Mouse (Mus musculus) limb, embryonic 11.5 days (tissue): ENCODE results near the gene Dpp6. TPM values are rescaled to one million over a fixed set of nuclear protein-coding genes. Genes with fewer than 3 reads are reported as not detected.

Source experiments
- ATAC-seq: fragments of 200-750 bp; cut with Nextera tagmentation; 2 replicates; pipeline ENCODE4 v1.8.0; 2017; ENCODE audit warnings: low read depth; ENCODE audit not compliant: insufficient number of reproducible peaks, low FRiP score, low TSS enrichment
- DNase-seq: peaks from one replicate; pipeline ENCODE4 v3.0.0-alpha.2; 2015; ENCODE audit warnings: low spot score
- H3K27ac ChIP-seq: fragments of 300-500 bp; sonication (generic); replicated peaks from 2 replicates; pipeline ENCODE4 v1.5.1; 2014; ENCODE audit warnings: low read depth, mild to moderate bottlenecking, low read length
- H3K27me3 ChIP-seq: fragments of 300-500 bp; sonication (generic); 2 replicates; pipeline ENCODE4 v1.6.1; 2014; ENCODE audit warnings: mild to moderate bottlenecking, low read length, mixed read lengths; ENCODE audit not compliant: control insufficient read depth, insufficient read depth
- H3K36me3 ChIP-seq: fragments of 300-500 bp; sonication (generic); 2 replicates; pipeline ENCODE4 v1.6.1; 2014; ENCODE audit warnings: mild to moderate bottlenecking, low read length, moderate library complexity, mixed read lengths; ENCODE audit not compliant: control insufficient read depth, insufficient read depth
- H3K4me1 ChIP-seq: fragments of 300-500 bp; sonication (generic); 2 replicates; pipeline ENCODE4 v1.6.1; 2014; ENCODE audit warnings: low read length, mixed read lengths; ENCODE audit not compliant: control insufficient read depth, insufficient read depth
- H3K4me2 ChIP-seq: fragments of 300-500 bp; sonication (generic); 2 replicates; pipeline ENCODE4 v1.6.1; 2014; ENCODE audit warnings: low read depth, mild to moderate bottlenecking, moderate library complexity; ENCODE audit not compliant: severe bottlenecking
- H3K4me3 ChIP-seq: fragments of 300-500 bp; sonication (generic); 2 replicates; pipeline ENCODE4 v1.5.1; 2014; ENCODE audit warnings: low read depth, low read length
- H3K9ac ChIP-seq: fragments of 300-500 bp; sonication (generic); 2 replicates; pipeline ENCODE4 v1.6.1; 2014; ENCODE audit warnings: mild to moderate bottlenecking, low read length
- H3K9me3 ChIP-seq: fragments of 300-500 bp; sonication (generic); 2 replicates; pipeline ENCODE4 v1.6.1; 2016; ENCODE audit warnings: low read length; ENCODE audit not compliant: control insufficient read depth
- WGBS: fragments of 180-500 bp; shearing (Covaris S2); extraction: QIAGEN DNeasy Blood & Tissue Kit; methylation state at CpG from one replicate; pipeline ENCODE4 v1.1.7; 2014; 5-methylcytosine and 5-hydroxymethylcytosine counted together
- polyA plus RNA-seq: library from polyadenylated mRNA; unstranded; fragments of >200 nt; fragmentation: Nextera tagmentation; extraction: Ambion mirVana; gene quantifications from 2 replicates; pipeline ENCODE4 v1.2.1, GENCODE M21; 2014

The Dpp6 gene
- polyA plus RNA-seq, 1 experiment from 2014 or later = 0.80 TPM

GRCm38 (mm10) chr5:27306497-27307152 lies 489.6 kb downstream of the Dpp6 start:
- Histone ChIP-seq H3K36me3 (no peaks in the 10 kb centered on the region), H3K4me2 (no peak overlapping the region), H3K4me3 (no peak overlapping the region), H3K9me3 (no peaks in the 10 kb centered on the region), H3K9ac (no peak overlapping the region), H3K27me3 (no peaks in the 10 kb centered on the region), H3K27ac (no peak overlapping the region), H3K4me1 (no peaks in the 10 kb centered on the region)
- no peak for ATAC-seq
- DNase-seq = peak; percentile 21
- WGBS = 34% methylated on average over 4 of the region's 4 CpGs

- Histone ChIP-seq H3K27me3 (no peaks in the 10 kb centered on the region), H3K4me2 (no peak overlapping the region), H3K4me1 (no peaks in the 10 kb centered on the region), H3K9ac (no peak overlapping the region), H3K9me3 (no peaks in the 10 kb centered on the region), H3K27ac (no peak overlapping the region), H3K36me3 (no peaks in the 10 kb centered on the region), H3K4me3 (no peak overlapping the region)
- no peak for ATAC-seq
- DNase-seq = no peak
- 68% methylated on average over 2 of the region's 2 CpGs for WGBS
Measured at GRCm38 (mm10) chr5:27310217-27310616, 493.2 kb downstream of the Dpp6 start.

GRCm38 (mm10) chr5:27316674-27317073 lies 499.7 kb downstream of the Dpp6 start:
- 0% methylated on average over 1 of the region's 1 CpGs for WGBS

GRCm38 (mm10) chr5:27317264-27317663 lies 500.3 kb downstream of the Dpp6 start:
- Histone ChIP-seq H3K27me3 (no peaks in the 10 kb centered on the region), H3K9ac (no peak overlapping the region), H3K36me3 (no peaks in the 10 kb centered on the region), H3K4me1 (no peaks in the 10 kb centered on the region), H3K9me3 (no peaks in the 10 kb centered on the region), H3K4me2 (no peak overlapping the region), H3K27ac (no peak overlapping the region), H3K4me3 (no peak overlapping the region)
- DNase-seq = no peak
- no peak for ATAC-seq

More at GRCm38 (mm10) chr5:27316674-27317073, 499.7 kb downstream of the Dpp6 start:
- H3K27ac ChIP-seq = no peak overlapping the region
- H3K36me3 ChIP-seq = no peaks in the 10 kb centered on the region
- no peaks in the 10 kb centered on the region for H3K9me3 ChIP-seq
- H3K4me2 ChIP-seq = no peak overlapping the region
- H3K4me1 ChIP-seq = no peaks in the 10 kb centered on the region
- H3K9ac ChIP-seq = no peak overlapping the region
- no peak overlapping the region for H3K4me3 ChIP-seq
- no peak for DNase-seq
- no peak for ATAC-seq
- H3K27me3 ChIP-seq = no peaks in the 10 kb centered on the region

- 24% methylated on average over 1 of the region's 1 CpGs for WGBS
- Histone ChIP-seq H3K27me3 (no peaks in the 10 kb centered on the region), H3K4me2 (no peak overlapping the region), H3K36me3 (no peaks in the 10 kb centered on the region), H3K9me3 (no peaks in the 10 kb centered on the region), H3K4me3 (no peak overlapping the region), H3K4me1 (no peaks in the 10 kb centered on the region), H3K27ac (no peak overlapping the region), H3K9ac (no peak overlapping the region)
- ATAC-seq = no peak
- DNase-seq = no peak
Measured at GRCm38 (mm10) chr5:27317832-27318231, 500.8 kb downstream of the Dpp6 start.

GRCm38 (mm10) chr5:27319731-27320130 lies 502.7 kb downstream of the Dpp6 start:
- Histone ChIP-seq H3K27ac (no peak overlapping the region), H3K9ac (no peak overlapping the region), H3K4me3 (no peak overlapping the region), H3K4me1 (no peaks in the 10 kb centered on the region), H3K27me3 (no peaks in the 10 kb centered on the region), H3K9me3 (no peaks in the 10 kb centered on the region), H3K36me3 (no peaks in the 10 kb centered on the region), H3K4me2 (no peak overlapping the region)
- ATAC-seq = no peak
- WGBS = 82% methylated on average over 4 of the region's 4 CpGs
- DNase-seq = no peak

- Histone ChIP-seq H3K27ac (no peak overlapping the region), H3K36me3 (no peaks in the 10 kb centered on the region), H3K4me2 (no peak overlapping the region), H3K27me3 (no peaks in the 10 kb centered on the region), H3K4me1 (no peaks in the 10 kb centered on the region), H3K9ac (no peak overlapping the region), H3K4me3 (no peak overlapping the region), H3K9me3 (no peaks in the 10 kb centered on the region)
- ATAC-seq = no peak
- 53% methylated on average over 3 of the region's 3 CpGs for WGBS
- DNase-seq = no peak
Measured at GRCm38 (mm10) chr5:27322895-27323792, 506.1 kb downstream of the Dpp6 start.

GRCm38 (mm10) chr5:27324346-27324928 lies 507.4 kb downstream of the Dpp6 start:
- Histone ChIP-seq H3K4me2 (no peak overlapping the region), H3K36me3 (no peaks in the 10 kb centered on the region), H3K4me1 (no peaks in the 10 kb centered on the region), H3K9me3 (no peaks in the 10 kb centered on the region), H3K27ac (no peak overlapping the region), H3K9ac (no peak overlapping the region), H3K4me3 (no peak overlapping the region), H3K27me3 (no peaks in the 10 kb centered on the region)
- ATAC-seq (no peak), DNase-seq (no peak)
- 47% methylated on average over 3 of the region's 3 CpGs for WGBS
